Mouse (Mus musculus) intestine, embryonic 16.5 days (tissue): ENCODE results near the gene Rnf128. TPM values are rescaled to one million over a fixed set of nuclear protein-coding genes. Genes with fewer than 3 reads are reported as not detected.

Source experiments
- ATAC-seq: fragments of 200-750 bp; cut with Nextera tagmentation; 2 replicates; pipeline ENCODE4 v1.8.0; 2017; ENCODE audit warnings: moderate TSS enrichment, moderate library complexity
- H3K27ac ChIP-seq: fragments of 300-500 bp; sonication (generic); 2 replicates; pipeline ENCODE4 v1.5.1; 2014; ENCODE audit warnings: mild to moderate bottlenecking, low read length
- H3K27me3 ChIP-seq: fragments of 300-500 bp; sonication (generic); replicated peaks from 2 replicates; pipeline ENCODE4 v1.6.1; 2014; ENCODE audit warnings: low read length, control low read depth, mixed read lengths; ENCODE audit not compliant: control insufficient read depth, insufficient read depth
- H3K36me3 ChIP-seq: fragments of 300-500 bp; sonication (generic); 2 replicates; pipeline ENCODE4 v1.6.1; 2014; ENCODE audit warnings: low read length, control low read depth; ENCODE audit not compliant: control insufficient read depth, insufficient read depth
- H3K4me1 ChIP-seq: fragments of 300-500 bp; sonication (generic); 2 replicates; pipeline ENCODE4 v1.6.1; 2014; ENCODE audit warnings: low read length, control low read depth, mixed read lengths; ENCODE audit not compliant: control insufficient read depth, insufficient read depth
- H3K4me2 ChIP-seq: fragments of 300-500 bp; sonication (generic); 2 replicates; pipeline ENCODE4 v1.6.1; 2014; ENCODE audit warnings: low read depth, low read length, control low read depth
- H3K4me3 ChIP-seq: fragments of 300-500 bp; sonication (generic); 2 replicates; pipeline ENCODE4 v1.5.1; 2014; ENCODE audit warnings: mild to moderate bottlenecking, low read length
- H3K9ac ChIP-seq: fragments of 300-500 bp; sonication (generic); 2 replicates; pipeline ENCODE4 v1.6.1; 2014; ENCODE audit warnings: low read depth, low read length
- H3K9me3 ChIP-seq: fragments of 300-500 bp; sonication (generic); 2 replicates; pipeline ENCODE4 v1.6.1; 2016; ENCODE audit warnings: low read length, control low read depth; ENCODE audit not compliant: control insufficient read depth
- WGBS: fragments of 180-500 bp; shearing (Covaris S2); extraction: QIAGEN DNeasy Blood & Tissue Kit; methylation state at CpG from one replicate; pipeline ENCODE4 v1.1.7; 2014; 5-methylcytosine and 5-hydroxymethylcytosine counted together
- polyA plus RNA-seq: library from polyadenylated mRNA; unstranded; fragments of >200 nt; fragmentation: Nextera tagmentation; extraction: Ambion mirVana; gene quantifications from 2 replicates; pipeline ENCODE4 v1.2.1, GENCODE M21; 2015

Gene Rnf128
- polyA plus RNA-seq, 1 experiment from 2014 or later, result 134 TPM

- Histone ChIP-seq H3K9me3 (no peaks in the 10 kb centered on the region), H3K9ac (peak overlapping the region; percentile 76), H3K4me3 (peak overlapping the region; percentile 66), H3K27me3 (no peaks in the 10 kb centered on the region; the same call in 1 of the 2 replicates), H3K4me1 (no peaks in the 10 kb centered on the region), H3K4me2 (peak overlapping the region; percentile 60), H3K36me3 (no peaks in the 10 kb centered on the region), H3K27ac (peak overlapping the region; percentile 87)
- 12% methylated on average over 44 of the region's 44 CpGs for WGBS
- peak; percentile 97 for ATAC-seq
These were observed 47.1 kb downstream of the Rnf128 start for GRCm38 (mm10) chrX:139610033-139610764.

- Histone ChIP-seq H3K4me1 (no peaks in the 10 kb centered on the region), H3K36me3 (no peaks in the 10 kb centered on the region), H3K4me3 (peak overlapping the region; percentile 66), H3K9me3 (no peaks in the 10 kb centered on the region), H3K27ac (peak overlapping the region; percentile 87), H3K4me2 (peak overlapping the region; percentile 60), H3K27me3 (no peaks in the 10 kb centered on the region; the same call in 1 of the 2 replicates), H3K9ac (peak overlapping the region; percentile 76)
- peak; percentile 71 for ATAC-seq
- 17% methylated on average over 50 of the region's 54 CpGs for WGBS
These were observed 47.7 kb downstream of the Rnf128 start for GRCm38 (mm10) chrX:139610765-139611300.

- no peaks in the 10 kb centered on the region for H3K9me3 ChIP-seq
- H3K4me3 ChIP-seq, result no peak overlapping the region
- no peak overlapping the region for H3K9ac ChIP-seq
- H3K27me3 ChIP-seq, result no peaks in the 10 kb centered on the region; the same call in 1 of the 2 replicates
- no peaks in the 10 kb centered on the region for H3K36me3 ChIP-seq
- no peak overlapping the region for H3K27ac ChIP-seq
- no peak overlapping the region for H3K4me2 ChIP-seq
- no peak for ATAC-seq
- 91% methylated on average over 2 of the region's 2 CpGs for WGBS
- no peaks in the 10 kb centered on the region for H3K4me1 ChIP-seq
These were observed 51.6 kb downstream of the Rnf128 start for GRCm38 (mm10) chrX:139614761-139615160.

- H3K27me3 ChIP-seq, result no peaks in the 10 kb centered on the region
- no peaks in the 10 kb centered on the region for H3K36me3 ChIP-seq
- H3K9me3 ChIP-seq, result no peaks in the 10 kb centered on the region
- no peak overlapping the region for H3K27ac ChIP-seq
- no peaks in the 10 kb centered on the region for H3K4me1 ChIP-seq
- no peak for ATAC-seq
- no peak overlapping the region for H3K9ac ChIP-seq
- H3K4me2 ChIP-seq, result no peak overlapping the region
- WGBS, result 87% methylated on average over 3 of the region's 4 CpGs
- H3K4me3 ChIP-seq, result no peak overlapping the region
These were observed 59.0 kb downstream of the Rnf128 start for GRCm38 (mm10) chrX:139622071-139622470.

- Histone ChIP-seq H3K4me2 (no peak overlapping the region), H3K27me3 (0 out of 2 replicates have a peak, but pooled peaks cover 2% of the 10 kb centered on the region), H3K36me3 (no peaks in the 10 kb centered on the region), H3K9ac (no peak overlapping the region), H3K4me1 (no peaks in the 10 kb centered on the region), H3K9me3 (no peaks in the 10 kb centered on the region), H3K27ac (no peak overlapping the region), H3K4me3 (no peak overlapping the region)
- ATAC-seq, result peak; percentile 82
- WGBS, result 59% methylated on average over 4 of the region's 4 CpGs
These were observed 71.6 kb downstream of the Rnf128 start for GRCm38 (mm10) chrX:139634758-139635157.

- Histone ChIP-seq H3K27ac (peak overlapping the region; percentile 48; the same call in 1 of the 2 replicates), H3K9me3 (no peaks in the 10 kb centered on the region), H3K4me1 (no peaks in the 10 kb centered on the region), H3K36me3 (no peaks in the 10 kb centered on the region), H3K9ac (no peak overlapping the region), H3K4me3 (no peak overlapping the region), H3K4me2 (no peak overlapping the region), H3K27me3 (0 out of 2 replicates have a peak, but pooled peaks cover 2% of the 10 kb centered on the region)
- WGBS, result 40% methylated on average over 2 of the region's 2 CpGs
- 0 out of 2 replicates have a peak, but pooled peaks have one; percentile 1 for ATAC-seq
These were observed 76.6 kb downstream of the Rnf128 start for GRCm38 (mm10) chrX:139639744-139640143.

GRCm38 (mm10) chrX:139640418-139640817, 77.3 kb downstream of the Rnf128 start:
- Histone ChIP-seq H3K9ac (no peak overlapping the region), H3K4me1 (no peaks in the 10 kb centered on the region), H3K9me3 (no peaks in the 10 kb centered on the region), H3K4me3 (no peak overlapping the region), H3K27me3 (0 out of 2 replicates have a peak, but pooled peaks cover 2% of the 10 kb centered on the region), H3K27ac (no peak overlapping the region), H3K36me3 (no peaks in the 10 kb centered on the region), H3K4me2 (no peak overlapping the region)
- peak; percentile 88 for ATAC-seq

- no peaks in the 10 kb centered on the region for H3K27me3 ChIP-seq
- no peak overlapping the region for H3K27ac ChIP-seq
- H3K4me3 ChIP-seq, result no peak overlapping the region
- WGBS, result 50% methylated on average over 5 of the region's 5 CpGs
- H3K9ac ChIP-seq, result no peak overlapping the region
- H3K4me2 ChIP-seq, result no peak overlapping the region
- H3K4me1 ChIP-seq, result no peaks in the 10 kb centered on the region
- no peaks in the 10 kb centered on the region for H3K36me3 ChIP-seq
- H3K9me3 ChIP-seq, result no peaks in the 10 kb centered on the region
- peak; percentile 94 for ATAC-seq
These were observed 89.1 kb downstream of the Rnf128 start for GRCm38 (mm10) chrX:139652226-139652625.

GRCm38 (mm10) chrX:139653292-139653691, 90.2 kb downstream of the Rnf128 start:
- 74% methylated on average over 3 of the region's 3 CpGs for WGBS
- no peaks in the 10 kb centered on the region for H3K27me3 ChIP-seq
- ATAC-seq, result peak; percentile 39; the same call in 1 of the 2 replicates
- H3K9ac ChIP-seq, result no peak overlapping the region
- H3K27ac ChIP-seq, result no peak overlapping the region; the same call in 1 of the 2 replicates
- no peaks in the 10 kb centered on the region for H3K4me1 ChIP-seq
- H3K4me2 ChIP-seq, result no peak overlapping the region
- H3K4me3 ChIP-seq, result no peak overlapping the region
- no peaks in the 10 kb centered on the region for H3K9me3 ChIP-seq
- no peaks in the 10 kb centered on the region for H3K36me3 ChIP-seq
